Mouse (Mus musculus) limb, embryonic 14.5 days (tissue): Measurements from ENCODE around the gene Amh. TPM values are rescaled to one million over a fixed set of nuclear protein-coding genes. Genes with fewer than 3 reads are reported as not detected.

Source experiments
- ATAC-seq: fragments of 200-750 bp; cut with Nextera tagmentation; 2 replicates; pipeline ENCODE4 v1.8.0; 2017; ENCODE audit warnings: low read depth, moderate number of reproducible peaks, moderate TSS enrichment; ENCODE audit not compliant: low FRiP score
- DNase-seq: peaks from one replicate; pipeline ENCODE4 v3.0.0-alpha.2; 2015; ENCODE audit warnings: low spot score
- H3K27ac ChIP-seq: fragments of 300-500 bp; sonication (generic); replicated peaks from 2 replicates; pipeline ENCODE4 v1.5.1; 2014; ENCODE audit warnings: low read depth, mild to moderate bottlenecking, low read length, moderate library complexity, mixed read lengths
- H3K27me3 ChIP-seq: fragments of 300-500 bp; sonication (generic); 2 replicates; pipeline ENCODE4 v1.6.1; 2014; ENCODE audit warnings: low read length, mixed read lengths; ENCODE audit not compliant: control insufficient read depth, insufficient read depth
- H3K36me3 ChIP-seq: fragments of 300-500 bp; sonication (generic); 2 replicates; pipeline ENCODE4 v1.6.1; 2014; ENCODE audit warnings: mild to moderate bottlenecking, low read length, moderate library complexity, mixed read lengths; ENCODE audit not compliant: control insufficient read depth, insufficient read depth
- H3K4me1 ChIP-seq: fragments of 300-500 bp; sonication (generic); 2 replicates; pipeline ENCODE4 v1.6.1; 2014; ENCODE audit warnings: antibody characterized with exemption, low read length, mixed read lengths; ENCODE audit not compliant: control insufficient read depth, insufficient read depth
- H3K4me2 ChIP-seq: fragments of 300-500 bp; sonication (generic); replicated peaks from 2 replicates; pipeline ENCODE4 v1.6.1; 2014; ENCODE audit warnings: low read depth, mild to moderate bottlenecking, low read length, moderate library complexity; ENCODE audit not compliant: severe bottlenecking
- H3K4me3 ChIP-seq: fragments of 300-500 bp; sonication (generic); replicated peaks from 2 replicates; pipeline ENCODE4 v1.5.1; 2014; ENCODE audit warnings: low read length
- H3K9ac ChIP-seq: fragments of 300-500 bp; sonication (generic); 2 replicates; pipeline ENCODE4 v1.6.1; 2014; ENCODE audit warnings: mild to moderate bottlenecking, low read depth, low read length, moderate library complexity; ENCODE audit not compliant: severe bottlenecking
- H3K9me3 ChIP-seq: fragments of 300-500 bp; sonication (generic); 2 replicates; pipeline ENCODE4 v1.6.1; 2016; ENCODE audit warnings: low read length; ENCODE audit not compliant: control insufficient read depth
- POLR2A ChIP-seq: fragments of 200-500 bp; IDR thresholded peaks from 2 replicates; pipeline ENCODE4 v1.8.0; 2012; ENCODE audit warnings: inconsistent platforms, mild to moderate bottlenecking, moderate library complexity, borderline replicate concordance; ENCODE audit not compliant: insufficient read depth, insufficient read length; ENCODE audit errors: extremely low read depth
- WGBS: fragments of 180-500 bp; shearing (Covaris S2); extraction: QIAGEN DNeasy Blood & Tissue Kit; methylation state at CpG from one replicate; pipeline ENCODE4 v1.1.7; 2014; 5-methylcytosine and 5-hydroxymethylcytosine counted together
- polyA plus RNA-seq, 2 experiments: library from polyadenylated mRNA; depleted of rRNA in 1 of 2; stranded (reverse) in 1 of 2; unstranded in 1 of 2; fragments of >200 nt; fragmentation: Nextera tagmentation in 1 of 2; extraction: Ambion mirVana in 1 of 2; gene quantifications; 2 replicates each; pipeline versions ENCODE4 v1.2.1 to v1.2.3; 2012 to 2014

Amh gene
- polyA plus RNA-seq, 2 experiments, result 1.0 TPM; not detected in 1

DNA sequence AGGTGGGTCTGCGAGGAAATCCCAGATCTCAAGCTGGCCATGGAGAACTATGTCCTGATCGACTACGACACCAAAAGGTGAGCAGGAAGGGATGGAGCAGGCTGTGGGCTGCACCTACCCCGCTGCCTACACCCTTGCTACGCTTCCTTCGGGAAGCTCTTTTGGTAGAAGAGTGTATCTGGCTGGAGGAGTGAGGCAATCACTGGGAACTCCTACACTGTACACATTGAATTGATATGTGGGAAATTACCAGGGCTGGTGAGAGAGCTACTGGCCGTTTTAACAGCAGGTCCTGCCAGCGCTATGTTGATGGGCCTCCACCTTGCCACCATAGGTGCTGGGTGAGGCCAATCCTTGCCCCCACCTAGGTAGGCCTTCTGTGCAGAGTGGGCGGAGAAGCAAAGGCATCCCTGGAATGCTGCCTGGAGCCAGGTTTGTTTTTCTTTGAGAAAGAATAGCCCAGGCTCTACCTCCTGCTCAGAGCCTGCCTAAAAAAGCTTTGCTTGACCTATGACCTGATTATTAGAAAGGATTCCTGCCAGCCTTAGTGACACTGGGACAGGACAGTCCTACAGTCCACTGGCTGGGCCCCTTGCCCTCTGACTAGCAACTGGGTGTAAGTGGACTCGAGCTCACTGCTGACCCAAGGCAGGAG, 38.8 kb upstream of the Amh start:
- Histone ChIP-seq H3K27me3 (no peaks in the 10 kb centered on the region), H3K9ac (peak overlapping the region; percentile 16; the same call in 1 of the 2 replicates), H3K27ac (no peak overlapping the region), H3K36me3 (peaks cover 66% of the 10 kb centered on the region), H3K9me3 (no peaks in the 10 kb centered on the region), H3K4me3 (no peak overlapping the region), H3K4me1 (no peaks in the 10 kb centered on the region), H3K4me2 (no peak overlapping the region)
- DNase-seq (no peak), ATAC-seq (no peak; the same call in 1 of the 2 replicates)
- whole genome bisulfite sequencing, result 79% methylated on average over 10 of the region's 10 CpGs
- no peak for TF ChIP-seq POLR2A

DNA sequence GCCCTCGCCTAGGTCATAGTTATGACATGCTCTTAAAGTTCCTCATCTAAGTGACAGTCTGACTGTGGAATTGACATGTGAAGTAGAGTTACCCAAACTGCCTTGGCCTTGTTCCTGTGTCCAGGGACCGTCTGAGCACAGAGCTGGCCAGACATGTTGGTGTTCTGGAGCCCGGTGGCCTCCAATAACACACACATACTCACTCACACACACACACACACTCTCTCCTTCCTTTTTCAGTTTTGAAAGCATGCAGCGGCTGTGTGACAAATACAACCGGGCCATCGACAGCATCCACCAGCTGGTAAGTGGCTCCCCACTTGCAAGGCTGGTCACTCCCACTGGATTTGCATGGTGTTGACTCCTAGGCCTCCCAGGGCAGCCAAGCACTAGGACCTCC, 36.7 kb upstream of the Amh start:
- no peak overlapping the region for H3K9ac ChIP-seq
- TF ChIP-seq POLR2A, result no peak
- H3K27me3 ChIP-seq, result no peaks in the 10 kb centered on the region
- no peak overlapping the region for H3K4me3 ChIP-seq
- H3K4me2 ChIP-seq, result no peak overlapping the region
- no peaks in the 10 kb centered on the region for H3K4me1 ChIP-seq
- H3K36me3 ChIP-seq, result peaks cover 87% of the 10 kb centered on the region
- H3K9me3 ChIP-seq, result no peaks in the 10 kb centered on the region
- DNase-seq, result no peak
- no peak overlapping the region for H3K27ac ChIP-seq
- no peak for ATAC-seq
- 87% methylated on average over 6 of the region's 6 CpGs for WGBS

DNA sequence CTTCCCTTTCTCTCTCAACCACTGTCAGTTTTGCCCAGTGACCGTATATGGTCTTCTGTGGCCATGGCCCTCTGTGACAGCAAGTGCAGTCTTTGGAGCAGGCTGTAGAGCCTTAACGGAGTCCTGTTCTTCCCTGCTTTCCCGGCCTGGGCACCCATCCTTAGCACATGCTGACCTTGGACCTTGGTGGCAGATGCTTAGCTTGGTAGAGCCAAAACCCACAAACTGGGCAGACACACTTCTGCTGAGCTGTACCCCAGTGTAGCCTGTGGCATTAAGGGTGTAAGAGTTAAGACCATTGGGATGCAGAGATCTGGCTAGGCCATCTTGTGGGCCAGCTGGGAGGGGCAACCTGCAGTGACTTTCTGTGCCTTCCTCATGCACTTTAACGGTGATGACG, 31.2 kb upstream of the Amh start:
- Histone ChIP-seq H3K27ac (no peak overlapping the region), H3K9ac (no peak overlapping the region), H3K27me3 (no peaks in the 10 kb centered on the region), H3K36me3 (peaks cover 95% of the 10 kb centered on the region), H3K9me3 (no peaks in the 10 kb centered on the region), H3K4me2 (no peak overlapping the region), H3K4me1 (peaks cover 4% of the 10 kb centered on the region; the same call in 1 of the 2 replicates), H3K4me3 (no peak overlapping the region)
- ATAC-seq (no peak), DNase-seq (no peak)
- WGBS, result 79% methylated on average over 5 of the region's 5 CpGs
- TF ChIP-seq POLR2A, result no peak

DNA sequence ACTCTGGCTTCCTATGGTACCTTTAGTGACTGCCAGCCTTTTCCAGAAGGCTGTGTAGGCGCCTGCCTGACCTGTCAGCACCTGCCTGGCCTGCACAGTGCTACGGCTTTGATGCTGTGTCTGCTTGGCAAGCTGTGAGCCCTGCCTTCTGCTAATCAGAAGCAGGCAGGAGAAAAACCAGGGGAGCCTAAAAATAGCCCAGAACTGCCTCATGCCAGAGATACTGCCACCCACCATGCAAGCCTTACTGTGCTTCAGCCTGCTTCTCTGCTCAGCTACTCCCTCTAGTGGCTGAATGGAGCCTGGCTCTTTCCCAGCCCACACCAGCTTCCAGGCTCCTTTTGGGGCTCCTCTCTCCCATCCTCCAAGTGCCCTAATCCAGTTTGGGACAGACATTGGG, 30.5 kb upstream of the Amh start:
- Histone ChIP-seq H3K9ac (no peak overlapping the region), H3K4me2 (no peak overlapping the region), H3K4me1 (peaks cover 4% of the 10 kb centered on the region; the same call in 1 of the 2 replicates), H3K27me3 (no peaks in the 10 kb centered on the region), H3K27ac (peak overlapping the region; percentile 39; the same call in 1 of the 2 replicates), H3K4me3 (no peak overlapping the region), H3K36me3 (peaks cover 97% of the 10 kb centered on the region), H3K9me3 (no peaks in the 10 kb centered on the region)
- peak; percentile 86 for DNase-seq
- peak; percentile 77 for ATAC-seq
- no peak for TF ChIP-seq POLR2A
- WGBS, result 34% methylated on average over 2 of the region's 2 CpGs

DNA sequence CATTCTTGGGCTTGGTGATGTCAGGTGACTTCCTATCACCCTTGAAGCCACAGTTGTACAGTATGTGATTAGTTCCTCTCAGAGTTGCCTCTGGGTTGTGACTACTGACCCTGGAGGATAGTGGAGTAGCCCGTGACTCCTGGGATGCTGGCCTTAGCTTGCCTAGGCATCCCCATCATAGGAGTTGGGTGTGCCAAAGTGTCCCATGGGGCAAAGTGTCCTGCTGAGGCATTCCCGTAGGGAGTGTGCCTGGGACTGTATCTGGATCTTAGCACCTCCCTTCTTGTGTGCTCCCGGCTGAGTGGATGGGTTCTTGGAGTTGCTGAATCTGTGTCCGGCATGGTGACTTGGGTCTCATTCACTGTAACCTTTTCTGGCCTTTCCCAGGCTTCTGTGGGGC, 30.1 kb upstream of the Amh start:
- H3K4me1 ChIP-seq, result peaks cover 4% of the 10 kb centered on the region; the same call in 1 of the 2 replicates
- no peak for TF ChIP-seq POLR2A
- no peaks in the 10 kb centered on the region for H3K9me3 ChIP-seq
- H3K36me3 ChIP-seq, result peaks cover 97% of the 10 kb centered on the region
- no peak overlapping the region for H3K27ac ChIP-seq
- no peak overlapping the region for H3K4me3 ChIP-seq
- H3K9ac ChIP-seq, result no peak overlapping the region
- no peak for ATAC-seq
- 87% methylated on average over 4 of the region's 4 CpGs for WGBS
- no peak for DNase-seq
- no peaks in the 10 kb centered on the region for H3K27me3 ChIP-seq
- H3K4me2 ChIP-seq, result no peak overlapping the region
